ENCODE assay signal across 8 mouse cellular contexts in the genomic region with DNA sequence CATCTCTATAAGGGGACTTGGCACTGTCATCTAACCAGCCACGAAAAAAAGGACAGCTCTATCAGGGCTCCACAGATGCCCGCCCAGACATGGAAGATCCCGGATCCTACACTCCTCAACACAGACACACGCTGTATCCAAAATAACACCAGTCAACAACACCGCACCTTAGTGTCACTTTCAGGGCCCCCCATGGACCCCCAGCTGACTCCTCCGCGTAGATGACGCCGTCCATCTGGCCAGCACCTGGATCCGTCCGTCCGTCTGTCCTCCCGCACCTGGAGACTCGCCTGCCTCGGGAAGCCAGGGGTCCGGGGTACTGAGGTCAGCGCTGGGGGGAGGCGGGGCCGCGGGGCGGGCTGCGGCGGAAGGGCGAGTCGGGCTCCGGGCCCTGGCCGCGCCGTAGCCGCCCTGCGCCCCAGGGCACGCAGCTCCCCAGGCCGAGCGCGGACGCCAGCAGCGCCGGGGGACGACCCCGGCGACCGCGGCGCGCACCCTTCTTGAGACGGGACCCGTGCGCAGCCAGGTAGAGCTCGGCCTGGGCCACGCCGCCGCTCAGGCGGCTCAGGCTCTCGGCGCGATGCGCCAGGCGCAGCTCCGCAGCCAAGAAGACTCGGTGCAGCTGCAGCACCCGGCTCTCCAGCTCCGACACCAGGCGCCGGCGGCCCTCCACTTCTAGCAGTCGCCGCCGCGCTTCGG. TPM values are rescaled to one million over a fixed set of nuclear protein-coding genes. Genes with fewer than 3 reads are reported as not detected.
DNase-seq lines count a peak whose midpoint lies in the region; ATAC-seq lines count a peak whose summit lies in the region.

No protein-coding gene starts in this region.

- intact Hi-C loops in left cerebral cortex, postnatal 36 days (cut with DNase I) = no loop called here
- intact Hi-C loops in left cerebral cortex, postnatal 4 days (cut with DNase I) = no loop called here

- H3K9me3 ChIP-seq in hindbrain, embryonic 15.5 days = no peaks in the 10 kb centered on the region
- no peaks in the 10 kb centered on the region for H3K9me3 ChIP-seq in midbrain, embryonic 12.5 days

- peak; percentile 36 to 53 for DNase-seq in left cerebral cortex, postnatal 36 days (ENCODE audit: low spot score in 2 of 2)
- no peak for DNase-seq in left cerebral cortex, postnatal 4 days
- DNase-seq in ZHBTc4 (ENCODE audit: low read depth, low spot score) = peak; percentile 74
- peak; percentile 64 for DNase-seq in embryo, embryonic 11 days
- DNase-seq in natural killer cell, adult 2 months (ENCODE audit: low spot score in 2 of 2) = no peak
- no peak for DNase-seq in frontal cortex, postnatal 10 days (ENCODE audit: low spot score in 2 of 2)

- under 1% methylated on average over 70 of the region's 70 CpGs for WGBS in hindbrain, embryonic 15.5 days
- WGBS in midbrain, embryonic 12.5 days = under 1% methylated on average over 53 of the region's 70 CpGs

- peaks cover 62% of the 10 kb centered on the region for H3K27me3 ChIP-seq in hindbrain, embryonic 15.5 days
- H3K27me3 ChIP-seq in midbrain, embryonic 12.5 days = peaks cover 93% of the 10 kb centered on the region

- peak overlapping the region; percentile 86 for H3K4me2 ChIP-seq in hindbrain, embryonic 15.5 days
- H3K4me2 ChIP-seq in midbrain, embryonic 12.5 days (replicated peaks) = peak overlapping the region; percentile 100

- peak overlapping the region; percentile 58; the same call in 1 of the 2 replicates for H3K27ac ChIP-seq in hindbrain, embryonic 15.5 days (replicated peaks)
- no peak overlapping the region for H3K27ac ChIP-seq in midbrain, embryonic 12.5 days (replicated peaks)

- no peaks in the 10 kb centered on the region for H3K36me3 ChIP-seq in hindbrain, embryonic 15.5 days
- no peaks in the 10 kb centered on the region for H3K36me3 ChIP-seq in midbrain, embryonic 12.5 days

- peak; percentile 56; the same call in 1 of the 2 replicates for ATAC-seq in hindbrain, embryonic 15.5 days (ENCODE audit: low FRiP score, low read depth)
- peak; percentile 62 for ATAC-seq in midbrain, embryonic 12.5 days (ENCODE audit: low FRiP score, low read depth)

- H3K4me3 ChIP-seq in hindbrain, embryonic 15.5 days = peak overlapping the region; percentile 64
- H3K4me3 ChIP-seq in midbrain, embryonic 12.5 days = peak overlapping the region; percentile 62

- H3K9ac ChIP-seq in hindbrain, embryonic 15.5 days = peak overlapping the region; percentile 63
- H3K9ac ChIP-seq in midbrain, embryonic 12.5 days (replicated peaks) = peak overlapping the region; percentile 61

- H3K4me1 ChIP-seq in hindbrain, embryonic 15.5 days (replicated peaks) = peaks cover 32% of the 10 kb centered on the region
- peaks cover 16% of the 10 kb centered on the region for H3K4me1 ChIP-seq in midbrain, embryonic 12.5 days

RNA-seq across cellular contexts. Expression of gene Trnp1, which starts 0.7 kb away (rescaled TPM):
- 100 to 1,000 TPM; 168 to 210 TPM for total RNA-seq in left cerebral cortex, postnatal 36 days (2021)
- 10 to 100 TPM; 49.4 to 54.1 TPM for total RNA-seq in left cerebral cortex, postnatal 4 days (2021)
- polyA plus RNA-seq in hindbrain, embryonic 15.5 days (2015; fragmentation: Nextera tagmentation; extraction: Ambion mirVana) = 10.8 and 10.9 TPM in 2 replicates
- polyA plus RNA-seq in midbrain, embryonic 12.5 days (2016; fragmentation: Nextera tagmentation; extraction: Ambion mirVana) = 1.9 and 2.3 TPM in 2 replicates

RNA-seq across cellular contexts. Expression of gene Tent5b, which starts 17.7 kb away (rescaled TPM):
- total RNA-seq in left cerebral cortex, postnatal 36 days (2021) = not detected
- total RNA-seq in left cerebral cortex, postnatal 4 days (2021) = not detected
- polyA plus RNA-seq in hindbrain, embryonic 15.5 days (2015; fragmentation: Nextera tagmentation; extraction: Ambion mirVana) = 0.49 and 0.58 TPM in 2 replicates
- polyA plus RNA-seq in midbrain, embryonic 12.5 days (2016; fragmentation: Nextera tagmentation; extraction: Ambion mirVana) = 0.13 and 0.60 TPM in 2 replicates

RNA-seq across cellular contexts. Expression of gene Kdf1, which starts 21.2 kb away (rescaled TPM):
- total RNA-seq in left cerebral cortex, postnatal 36 days (2021) = not detected
- total RNA-seq in left cerebral cortex, postnatal 4 days (2021) = under 1 TPM in 1 of 2 experiments, not detected in 1; 0.46 TPM
- 0.39 and 0.74 TPM in 2 replicates for polyA plus RNA-seq in hindbrain, embryonic 15.5 days (2015; fragmentation: Nextera tagmentation; extraction: Ambion mirVana)
- polyA plus RNA-seq in midbrain, embryonic 12.5 days (2016; fragmentation: Nextera tagmentation; extraction: Ambion mirVana) = 0.57 and 0.89 TPM in 2 replicates

RNA-seq across cellular contexts. Expression of gene Nudc, which starts 48.2 kb away (rescaled TPM):
- total RNA-seq in left cerebral cortex, postnatal 36 days (2021) = 100 to 1,000 TPM; 139 to 143 TPM
- total RNA-seq in left cerebral cortex, postnatal 4 days (2021) = 100 to 1,000 TPM; 119 to 121 TPM
- 253 and 272 TPM in 2 replicates for polyA plus RNA-seq in hindbrain, embryonic 15.5 days (2015; fragmentation: Nextera tagmentation; extraction: Ambion mirVana)
- polyA plus RNA-seq in midbrain, embryonic 12.5 days (2016; fragmentation: Nextera tagmentation; extraction: Ambion mirVana) = 370 and 391 TPM in 2 replicates

RNA-seq across cellular contexts. Expression of gene Nr0b2, which starts 55.6 kb away (rescaled TPM):
- total RNA-seq in left cerebral cortex, postnatal 36 days (2021) = not detected
- not detected for total RNA-seq in left cerebral cortex, postnatal 4 days (2021)
- polyA plus RNA-seq in hindbrain, embryonic 15.5 days (2015; fragmentation: Nextera tagmentation; extraction: Ambion mirVana) = not detected in 2 replicates
- not detected in 2 replicates for polyA plus RNA-seq in midbrain, embryonic 12.5 days (2016; fragmentation: Nextera tagmentation; extraction: Ambion mirVana)

Comparison
In these comparisons a context has a peak if more than half of its experiments do, and no peak if none do; other contexts are left out.
1. DNase-seq: peak in left cerebral cortex, postnatal 36 days (2 of 2), ZHBTc4 (single experiment) and embryo, embryonic 11 days (single experiment); none in left cerebral cortex, postnatal 4 days (single experiment), natural killer cell, adult 2 months (0 of 2) and frontal cortex, postnatal 10 days (0 of 2).